Mouse (Mus musculus): ENCODE data around the gene Gm28961.
"Not testable (repeated sequence)": the region's sequence is repeated elsewhere in the genome, so short reads cannot be mapped to it uniquely, and the experiment has no call there.

Gm28961 gene
- long read RNA-seq, experiment 1, result 0 reads
- long read RNA-seq, experiment 2, result 0 reads

DNA sequence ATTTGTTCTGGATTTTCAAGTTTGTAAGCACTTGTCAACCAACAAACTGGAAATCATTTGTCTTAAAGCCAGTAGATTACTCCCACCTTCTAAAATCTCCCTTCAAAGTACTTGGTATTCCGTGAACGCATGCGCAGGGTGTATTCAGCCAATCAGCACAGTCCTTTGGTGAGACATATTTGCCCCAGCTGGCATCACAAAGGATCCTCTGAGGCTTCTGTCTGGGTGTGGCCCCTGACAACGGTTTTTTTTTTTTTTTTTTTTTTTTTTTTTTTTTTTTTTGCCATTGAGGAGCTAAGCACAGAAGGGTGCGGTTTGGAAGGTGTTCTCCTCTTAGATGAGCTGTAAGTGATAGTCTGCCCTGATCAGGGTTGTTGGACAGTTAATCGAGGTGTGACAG, at the start of gene Gm28961:
Gene Gm28961 (plus strand): TSS at position 301 of the 400 bp plus-strand sequence.
- intact Hi-C loops (cut with DNase I), result not testable (repeated sequence)
